Mouse (Mus musculus) E14TG2a.4 (cell line): Measurements from ENCODE around the gene Kank2.

Source experiments
- CTCF ChIP-seq: conservative IDR thresholded peaks from 2 replicates; pipeline ENCODE4 v1.5.1; 2014; ENCODE audit warnings: low read length
- POU5F1 ChIP-seq: IDR thresholded peaks from 2 replicates; pipeline ENCODE4 v1.6.1; 2014; ENCODE audit warnings: low read length, borderline replicate concordance

GRCm38 (mm10) chr9:21840115-21840787 lies 41.7 kb upstream of the Kank2 start:
- peak; percentile 71 for TF ChIP-seq CTCF
- no peak for TF ChIP-seq POU5F1
